8 mouse cellular contexts compared by ENCODE assay signal in genomic region chr2:24935057-24935796, GRCm38 (mm10). TPM values are rescaled to one million over a fixed set of nuclear protein-coding genes. Genes with fewer than 3 reads are reported as not detected.
DNase-seq lines count a peak whose midpoint lies in the region; ATAC-seq lines count a peak whose summit lies in the region.

TSS of gene Arrdc1 (minus strand) at chr2:24935252.

- peak; percentile 98 for DNase-seq in R1 (ENCODE audit: low read depth, low spot score)
- peak; percentile 78 to 88 for DNase-seq in cerebellum, postnatal 25 days
- DNase-seq in frontal cortex, postnatal 25 days (ENCODE audit: low spot score in 2 of 2): peak; percentile 50 to 65
- peak; percentile 82 for DNase-seq in hindbrain, embryonic 14.5 days (ENCODE audit: low spot score)
- peak; percentile 68 to 71 for DNase-seq in layer of hippocampus, postnatal 36 days
- peak; percentile 97 for DNase-seq in lung, postnatal 36 days
- peak; percentile 97 for DNase-seq in retina, postnatal 1 day
- DNase-seq in urinary bladder, adult 18-20 months (ENCODE audit: low spot score in 2 of 2): peak; percentile 91 to 95

- under 1% methylated on average over 46 of the region's 49 CpGs for WGBS in hindbrain, embryonic 14.5 days

- H3K27ac ChIP-seq in hindbrain, embryonic 14.5 days: no peak within 1 kb of the TSS

- H3K9ac ChIP-seq in hindbrain, embryonic 14.5 days: peak within 1 kb of the TSS; percentile 74

- ATAC-seq in hindbrain, embryonic 14.5 days (ENCODE audit: low FRiP score): peak; percentile 93

- no peaks in the 10 kb centered on the region for H3K9me3 ChIP-seq in hindbrain, embryonic 14.5 days (ENCODE audit: control insufficient read depth, low read length)

- H3K4me3 ChIP-seq in hindbrain, embryonic 14.5 days (replicated peaks; ENCODE audit: low read length): peak within 1 kb of the TSS; percentile 53

- H3K36me3 ChIP-seq in hindbrain, embryonic 14.5 days (replicated peaks; ENCODE audit: control insufficient read depth, insufficient read depth): no peaks in the 10 kb centered on the region

- H3K27me3 ChIP-seq in hindbrain, embryonic 14.5 days (ENCODE audit: control insufficient read depth, insufficient read depth, low read length): no peaks in the 10 kb centered on the region

- H3K4me2 ChIP-seq in hindbrain, embryonic 14.5 days (replicated peaks): peak within 1 kb of the TSS; percentile 71

- peaks cover 10% of the 10 kb centered on the region for H3K4me1 ChIP-seq in hindbrain, embryonic 14.5 days (replicated peaks; ENCODE audit: control insufficient read depth, insufficient read depth, low read length)

RNA-seq across cellular contexts. Expression of gene Arrdc1, which starts in this region (rescaled TPM):
- polyA plus RNA-seq in hindbrain, embryonic 14.5 days (2014; fragmentation: Nextera tagmentation; extraction: Ambion mirVana): 22.6 and 26.0 TPM in 2 replicates
- 10 to 100 TPM; 10.6 to 11.3 TPM for total RNA-seq in layer of hippocampus, postnatal 36 days (2021)
